Mouse (Mus musculus): ENCODE measurements around the gene Rin2.

DNA sequence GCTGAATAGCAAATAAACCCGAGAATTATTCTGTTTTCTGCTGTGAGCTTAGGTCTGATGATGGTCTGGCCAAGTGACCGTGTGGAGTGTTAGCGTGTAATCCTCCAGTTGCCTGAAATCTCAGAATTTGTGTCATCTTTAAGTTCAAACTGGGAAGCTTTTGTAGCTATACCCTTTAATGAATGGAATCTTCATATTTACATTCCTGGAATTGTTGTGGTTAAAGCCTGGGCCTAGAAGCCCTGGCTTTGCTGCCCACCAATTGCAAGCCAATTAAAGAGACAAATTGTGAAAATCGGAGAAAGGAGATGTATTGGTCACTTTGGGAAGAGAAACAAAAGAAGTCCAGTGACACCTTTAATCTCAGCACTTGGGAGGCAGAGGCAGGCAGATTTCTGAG, 6.6 kb downstream of the Rin2 start:
- no peak for TF ChIP-seq CTCF (IDR thresholded peaks at IDR 0.05; ENCODE audit: extremely low read depth, insufficient read length, insufficient replicate concordance, low read depth, low read length)
- TF ChIP-seq POLR2A (IDR thresholded peaks at IDR 0.05; ENCODE audit: low read depth, low read length): no peak

Data from small intestine, adult 2 months (tissue).